Mouse (Mus musculus): ENCODE data around the gene Slc16a1. TPM values are rescaled to one million over a fixed set of nuclear protein-coding genes. Genes with fewer than 3 reads are reported as not detected.

Slc16a1 gene
- 342 and 346 TPM in 2 replicates for total RNA-seq (2015; ENCODE audit: low replicate concordance)
- total RNA-seq (2017; ENCODE audit: low replicate concordance) = 603 and 703 TPM in 2 replicates

DNA sequence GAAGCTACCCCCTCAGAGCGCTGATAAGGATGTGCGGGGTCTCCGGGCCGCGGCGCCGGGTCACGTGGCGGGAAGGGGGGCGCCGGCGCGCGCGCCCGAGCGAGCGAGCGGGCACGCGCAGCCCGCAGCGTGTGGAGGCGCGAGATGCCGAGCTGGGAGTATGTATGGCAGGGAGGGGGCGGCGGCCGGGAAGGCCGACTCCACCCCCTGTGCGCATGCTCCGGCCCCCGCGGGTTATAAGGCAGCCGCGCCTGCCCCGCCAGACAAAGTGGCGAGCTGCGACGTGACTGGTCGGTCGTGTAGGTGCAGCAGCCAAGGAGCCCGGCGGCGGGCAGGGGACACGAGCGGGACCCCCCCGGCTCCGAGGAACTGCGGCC lies at the start of gene Slc16a1:
Gene Slc16a1 (plus strand): TSS at position 266 of the 377 bp plus-strand sequence.
- ATAC-seq (replicated peaks; ENCODE audit: low FRiP score, poor library complexity, severe bottlenecking) = peak; percentile 82

DNA sequence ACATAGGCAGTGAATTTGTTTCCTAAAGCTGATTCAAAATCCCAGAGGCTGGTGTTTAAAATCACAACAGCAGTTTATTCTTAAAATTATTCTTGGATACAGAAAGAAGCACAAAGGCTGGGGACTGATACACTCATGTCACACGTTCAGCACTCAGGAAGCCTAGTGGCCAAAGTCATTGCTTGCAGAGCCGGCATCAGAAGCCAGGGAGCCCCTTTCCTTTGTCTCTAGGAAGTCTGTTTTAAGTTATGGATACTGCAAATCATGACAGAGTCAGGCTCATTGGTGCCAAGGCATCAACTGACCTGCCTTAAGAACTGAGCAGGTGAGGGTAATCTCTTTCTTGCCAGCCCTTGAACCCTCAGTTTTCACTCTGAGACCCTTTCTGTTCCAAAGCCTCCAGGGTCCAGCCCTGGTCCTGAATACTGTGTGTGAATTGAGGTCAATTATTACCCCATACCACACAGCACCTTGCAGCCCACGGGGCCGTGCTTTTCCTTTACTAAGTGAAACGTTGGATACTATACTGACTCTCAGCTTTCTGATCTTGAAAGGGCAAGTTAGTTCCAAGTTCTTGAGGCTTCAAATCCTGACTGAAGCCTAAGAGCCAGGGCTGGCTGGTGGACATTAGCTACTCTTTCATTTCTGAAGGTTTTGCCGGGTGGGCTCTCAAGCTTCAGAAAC lies 41.9 kb upstream of the Slc16a1 start:
- no peak for ATAC-seq (replicated peaks; ENCODE audit: low FRiP score, poor library complexity, severe bottlenecking)

DNA sequence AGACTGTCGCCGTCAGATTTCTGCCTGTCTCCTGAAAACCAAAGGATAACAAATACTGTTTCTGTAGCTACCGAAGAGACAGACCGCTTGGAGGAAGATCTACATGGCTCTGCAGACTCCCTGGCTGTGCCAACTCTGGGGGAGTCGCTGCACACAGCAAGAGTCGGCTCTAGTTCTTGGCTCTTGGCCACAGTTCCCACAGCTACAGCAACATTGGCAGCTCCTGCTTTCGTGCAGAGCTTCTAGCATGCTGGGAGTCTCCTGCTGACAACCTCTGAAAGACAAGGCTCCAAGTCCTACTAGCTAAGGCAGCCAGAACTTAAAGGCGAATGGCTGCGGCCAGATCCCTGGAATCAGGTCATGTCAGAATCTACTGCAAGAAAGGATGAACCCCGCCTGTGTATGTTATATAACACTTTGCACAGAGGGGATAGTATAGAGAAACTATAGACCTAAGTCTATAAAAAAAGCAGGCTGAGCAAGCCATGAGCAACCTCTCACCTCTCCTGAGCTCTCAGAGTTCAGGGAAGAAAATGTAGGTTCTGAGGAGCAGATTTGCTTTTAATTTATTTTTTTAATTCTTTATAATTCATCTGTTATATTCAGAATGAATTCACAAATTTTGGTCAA lies 41.2 kb upstream of the Slc16a1 start:
- ATAC-seq (replicated peaks; ENCODE audit: low FRiP score, poor library complexity, severe bottlenecking) = no peak

DNA sequence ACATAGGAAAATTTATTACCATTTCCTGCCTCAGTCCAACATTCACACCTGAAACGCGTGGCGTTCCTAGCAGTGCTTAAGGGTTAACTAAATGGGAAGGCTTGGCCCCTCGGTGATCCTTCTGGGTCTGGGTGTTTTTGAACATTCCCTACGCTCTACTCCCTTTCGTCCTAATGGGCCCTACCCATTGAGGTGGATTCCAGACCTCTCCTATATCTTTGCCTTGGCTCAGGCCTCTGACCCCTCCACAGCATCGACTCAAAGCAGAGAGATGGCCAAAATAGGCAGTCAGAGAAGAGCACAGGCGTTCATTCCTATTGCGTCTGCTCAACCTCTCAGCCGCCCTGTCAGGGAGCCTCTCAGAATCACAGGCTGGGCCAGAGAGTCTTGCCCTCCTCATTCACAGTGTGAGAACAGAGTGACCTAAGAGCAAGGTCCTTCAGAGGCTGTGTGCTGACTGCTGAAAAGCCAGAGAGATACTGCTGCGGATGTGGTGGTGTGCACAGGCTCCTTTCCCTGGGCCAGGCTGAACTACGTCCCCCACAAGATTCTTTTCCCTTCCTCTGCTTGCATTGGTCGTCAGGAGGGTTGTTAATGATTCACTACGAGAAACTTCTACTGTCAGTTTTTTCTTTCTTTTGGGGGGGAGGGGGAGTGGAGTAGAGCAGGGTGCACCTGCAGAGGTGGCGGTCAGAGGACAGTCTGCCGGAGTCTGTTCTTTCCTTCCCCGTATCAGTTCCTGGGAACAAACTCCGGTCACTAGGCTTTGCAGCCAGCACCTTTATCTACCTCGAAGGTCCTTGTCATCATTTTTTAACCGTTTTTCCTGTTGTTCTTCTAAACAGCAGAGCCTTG lies 38.9 kb upstream of the Slc16a1 start:
- no peak for ATAC-seq (replicated peaks; ENCODE audit: low FRiP score, poor library complexity, severe bottlenecking)

DNA sequence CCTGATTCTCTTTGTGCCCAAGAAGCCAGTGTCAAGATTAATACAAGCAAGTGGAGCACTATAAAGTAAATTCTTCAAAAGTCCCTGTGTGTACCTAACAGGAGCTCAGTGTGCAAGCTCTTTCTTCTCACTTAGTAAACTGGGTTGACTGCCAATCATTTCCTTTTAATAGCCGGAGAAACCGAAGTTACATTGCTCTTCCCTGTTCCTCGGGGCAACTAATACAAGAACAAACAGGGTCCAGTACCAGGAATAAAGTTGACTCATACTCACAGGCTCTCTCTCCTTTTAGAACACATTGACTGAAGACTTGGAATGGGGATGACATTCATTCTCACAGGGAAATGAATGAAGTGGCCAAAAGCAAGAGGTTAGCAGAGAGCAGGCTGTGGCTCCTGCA lies 37.8 kb upstream of the Slc16a1 start:
- no peak for ATAC-seq (replicated peaks; ENCODE audit: low FRiP score, poor library complexity, severe bottlenecking)

DNA sequence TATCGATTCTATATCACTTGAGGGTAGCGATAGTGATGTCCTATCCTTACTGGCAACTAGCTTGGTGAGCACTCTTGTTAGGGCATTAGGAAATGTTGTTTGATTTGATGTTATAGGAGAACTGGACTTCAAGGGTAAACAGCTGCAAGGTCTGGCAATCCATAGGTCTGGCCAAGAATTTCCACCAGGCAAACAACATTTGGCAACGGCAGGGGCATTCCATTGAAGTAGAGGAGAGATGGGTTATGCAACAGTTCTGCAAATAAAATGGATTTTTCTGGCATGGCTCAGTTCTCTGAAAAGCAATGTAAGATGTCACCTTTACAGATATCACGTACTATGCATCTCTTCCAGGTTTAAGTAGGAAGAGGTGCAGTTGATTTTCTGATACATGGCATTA lies 36.8 kb upstream of the Slc16a1 start:
- no peak for ATAC-seq (replicated peaks; ENCODE audit: low FRiP score, poor library complexity, severe bottlenecking)

DNA sequence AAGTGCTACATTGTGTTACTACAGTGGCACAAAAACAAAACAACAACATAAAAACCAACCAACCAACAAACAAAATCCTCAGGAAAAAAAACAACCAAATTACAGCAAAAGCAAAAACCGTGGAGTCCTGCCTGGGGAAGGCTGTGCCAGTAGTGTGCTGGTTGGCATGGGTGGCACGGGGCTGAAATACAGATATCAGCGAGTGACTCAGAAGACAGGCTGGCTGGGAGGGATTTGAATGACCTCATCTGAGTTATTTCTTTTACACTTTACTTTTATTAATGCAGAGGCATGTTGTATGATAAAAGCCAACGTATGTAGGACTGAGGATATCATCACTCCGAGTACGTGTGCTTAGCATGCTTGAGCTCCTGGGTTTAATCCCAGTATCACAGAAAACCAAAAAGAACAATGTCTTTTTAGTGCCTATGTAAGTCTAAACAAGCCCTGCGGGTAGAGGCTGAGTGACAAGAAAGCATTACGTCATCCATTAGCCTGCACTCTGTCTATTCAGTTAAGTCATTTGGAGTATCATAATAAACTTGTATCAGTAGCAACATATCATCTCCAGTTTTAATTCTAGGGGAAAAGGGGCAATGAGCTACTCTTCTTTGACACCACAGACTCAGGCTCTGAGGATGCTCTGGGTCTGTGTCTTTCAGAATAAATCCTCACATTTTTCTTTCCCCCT lies 28.6 kb upstream of the Slc16a1 start:
- ATAC-seq (replicated peaks; ENCODE audit: low FRiP score, poor library complexity, severe bottlenecking) = no peak

DNA sequence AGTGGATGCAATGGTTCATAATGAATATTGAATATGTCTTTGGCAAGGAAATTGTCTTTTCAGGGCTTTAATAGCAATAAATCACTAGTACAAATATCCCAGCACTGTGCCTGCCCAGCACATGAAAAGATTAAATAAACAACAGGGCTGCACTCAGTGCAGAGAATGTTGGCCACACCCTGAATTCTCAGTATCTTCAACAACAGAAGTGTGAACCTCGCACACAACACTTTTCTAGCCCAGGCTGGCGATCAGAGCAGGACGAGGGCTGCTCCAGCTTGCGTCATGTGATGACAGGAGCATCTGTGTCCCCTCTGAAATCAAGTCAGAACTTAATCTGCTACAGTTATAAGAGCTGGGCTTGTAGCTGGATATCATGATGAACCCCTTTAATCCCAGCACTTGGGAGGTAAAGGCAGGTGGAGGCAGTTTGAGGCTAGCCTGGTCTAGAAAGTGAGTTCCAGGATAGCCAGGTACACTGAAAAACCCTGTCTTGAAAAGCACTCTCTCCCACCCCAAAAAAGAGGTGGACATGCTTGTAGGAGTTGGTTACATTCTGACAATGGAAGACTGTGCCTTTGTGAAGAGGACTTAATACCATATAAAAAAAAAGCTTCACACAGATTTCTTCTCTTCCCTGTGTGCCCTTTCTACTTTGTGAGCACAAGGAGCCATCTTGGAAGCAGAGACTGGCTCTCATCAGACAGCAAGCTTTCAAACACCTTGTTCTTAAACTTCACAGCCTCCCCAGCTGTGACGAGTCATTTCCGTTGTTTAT lies 27.8 kb upstream of the Slc16a1 start:
- no peak for ATAC-seq (replicated peaks; ENCODE audit: low FRiP score, poor library complexity, severe bottlenecking)

DNA sequence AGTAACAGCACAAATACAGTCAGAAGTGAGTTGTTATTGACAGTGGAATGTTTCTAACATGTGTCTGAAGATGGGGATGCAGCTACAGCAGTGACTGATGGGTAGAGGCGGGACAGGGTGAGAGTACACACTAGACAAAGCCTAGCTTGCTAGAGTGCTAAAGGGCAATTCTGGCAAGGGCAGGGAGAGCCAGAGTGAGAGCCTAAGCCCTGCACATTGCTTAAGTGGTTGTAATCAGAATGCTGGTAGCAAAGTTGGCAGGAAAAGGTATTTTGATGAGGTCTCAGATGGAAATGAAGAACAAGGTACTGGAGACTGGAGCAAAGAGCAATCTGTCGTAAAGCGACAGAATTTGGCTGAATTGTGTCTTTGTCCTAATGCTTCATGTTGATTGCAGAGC lies 26.5 kb upstream of the Slc16a1 start:
- ATAC-seq (replicated peaks; ENCODE audit: low FRiP score, poor library complexity, severe bottlenecking) = no peak

DNA sequence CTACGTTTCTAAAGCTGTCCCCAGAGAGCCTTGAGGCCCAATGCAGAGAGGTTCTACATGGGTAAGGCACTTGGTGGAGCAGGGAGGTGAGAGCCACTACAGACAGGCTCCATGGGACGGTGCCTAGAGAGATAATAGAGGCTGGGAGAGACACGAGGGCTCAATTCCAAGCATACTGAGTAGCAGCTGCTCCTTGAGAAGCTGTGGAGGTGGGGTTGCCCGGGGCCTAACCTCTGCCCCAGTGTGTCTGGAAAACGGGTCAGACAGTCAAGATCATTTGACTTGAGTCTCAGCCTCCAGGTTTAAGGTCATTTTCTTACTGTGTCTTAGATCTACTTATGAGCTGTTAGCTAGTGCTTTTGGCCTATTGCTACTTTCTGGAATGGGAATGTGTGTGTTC lies 25.4 kb upstream of the Slc16a1 start:
- no peak for ATAC-seq (replicated peaks; ENCODE audit: low FRiP score, poor library complexity, severe bottlenecking)

DNA sequence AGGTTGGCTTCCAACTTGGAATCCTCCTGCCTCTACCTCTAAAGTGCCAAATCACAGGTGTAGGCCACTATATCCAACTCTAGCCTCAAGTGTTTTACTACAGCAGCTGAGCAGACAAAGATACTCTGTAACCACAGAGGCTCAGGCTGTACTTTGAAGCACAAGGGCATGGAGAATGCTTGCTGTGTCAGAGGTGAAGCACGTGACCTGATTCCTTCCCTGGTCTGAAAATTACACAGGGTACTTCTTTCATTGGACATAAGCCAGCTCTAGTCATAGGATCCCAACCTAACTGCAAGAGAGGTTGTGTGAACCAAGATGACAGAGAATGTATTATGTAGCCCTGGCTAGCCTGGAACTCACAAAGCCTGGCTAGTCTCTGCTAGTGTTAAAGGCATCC lies 24.4 kb upstream of the Slc16a1 start:
- ATAC-seq (replicated peaks; ENCODE audit: low FRiP score, poor library complexity, severe bottlenecking) = no peak

DNA sequence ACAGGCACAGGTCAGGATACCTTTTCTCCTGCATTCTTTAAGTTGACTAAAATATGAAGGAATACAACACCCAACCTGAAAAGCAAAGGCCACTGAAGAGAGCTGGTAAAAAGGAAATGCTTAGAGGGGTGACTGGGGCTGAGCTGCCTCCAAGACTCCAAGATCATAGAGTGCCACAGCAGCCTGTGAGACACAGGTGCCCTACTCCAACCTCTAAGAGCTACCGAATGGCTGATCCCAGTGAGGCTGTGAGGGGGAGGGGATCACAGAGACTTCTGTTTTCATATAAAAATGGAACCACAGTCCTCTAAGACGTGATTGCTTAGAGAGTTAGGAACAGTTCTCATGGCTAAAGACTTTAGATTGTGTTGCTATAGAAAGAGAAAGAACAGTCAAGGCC lies 23.3 kb upstream of the Slc16a1 start:
- ATAC-seq (replicated peaks; ENCODE audit: low FRiP score, poor library complexity, severe bottlenecking) = no peak

DNA sequence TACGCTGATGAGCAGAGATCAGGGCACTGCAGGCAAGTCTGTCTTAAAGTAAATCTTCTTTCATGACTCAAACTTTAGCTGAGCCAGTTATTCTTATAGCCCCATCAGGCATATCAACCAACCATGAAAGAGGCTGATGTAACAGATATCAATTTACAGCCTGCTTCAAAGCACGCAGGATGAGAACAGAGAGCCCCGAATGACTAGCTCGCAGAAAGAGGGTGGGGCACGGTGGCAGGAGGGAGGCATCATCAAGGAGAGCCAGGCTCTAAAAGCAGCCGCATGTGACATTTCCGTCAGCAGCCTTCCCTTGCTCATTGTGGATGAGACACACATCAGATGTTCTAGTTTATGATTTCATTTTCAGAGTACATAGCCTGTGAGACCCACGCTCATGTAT lies 22.3 kb upstream of the Slc16a1 start:
- ATAC-seq (replicated peaks; ENCODE audit: low FRiP score, poor library complexity, severe bottlenecking) = no peak

DNA sequence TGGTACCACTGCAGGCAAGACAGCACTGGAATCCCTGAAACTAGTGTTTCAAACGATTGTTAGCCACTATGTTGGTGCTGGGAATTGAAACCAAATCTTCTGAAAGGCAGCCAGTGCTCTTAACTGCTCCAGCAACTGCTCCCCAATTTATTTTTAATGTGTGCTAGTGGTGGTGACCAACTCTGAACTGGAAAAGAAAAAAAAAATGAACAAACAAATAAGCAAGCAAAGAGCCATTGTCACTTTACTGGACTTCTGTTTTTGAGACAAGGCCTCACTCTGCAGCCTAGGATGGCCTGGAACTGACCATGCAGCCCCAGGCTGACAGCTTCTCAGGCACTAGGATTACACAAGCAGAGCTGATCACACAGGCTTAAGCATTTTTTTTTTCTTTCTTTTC lies 16.6 kb upstream of the Slc16a1 start:
- no peak for ATAC-seq (replicated peaks; ENCODE audit: low FRiP score, poor library complexity, severe bottlenecking)

DNA sequence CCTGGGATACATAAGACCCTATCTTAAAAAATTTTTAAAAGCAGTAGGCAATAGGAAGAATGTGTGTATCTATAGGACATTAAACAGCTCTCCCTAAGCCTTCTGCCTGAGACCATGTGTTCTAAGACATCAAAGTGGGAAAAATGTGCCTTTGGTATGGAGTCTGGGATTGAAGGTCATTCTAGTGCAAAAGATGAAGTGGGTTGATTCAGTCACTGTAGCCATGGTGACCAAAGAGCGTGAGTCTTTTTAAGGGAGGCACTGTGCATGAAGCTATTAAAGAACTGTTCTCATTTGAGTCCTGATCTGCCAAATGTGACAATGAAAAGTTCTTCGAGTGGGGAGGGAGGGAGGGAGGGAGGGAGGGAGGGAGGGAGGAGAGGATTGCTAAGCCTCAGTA lies 8.7 kb upstream of the Slc16a1 start:
- ATAC-seq (replicated peaks; ENCODE audit: low FRiP score, poor library complexity, severe bottlenecking) = no peak

DNA sequence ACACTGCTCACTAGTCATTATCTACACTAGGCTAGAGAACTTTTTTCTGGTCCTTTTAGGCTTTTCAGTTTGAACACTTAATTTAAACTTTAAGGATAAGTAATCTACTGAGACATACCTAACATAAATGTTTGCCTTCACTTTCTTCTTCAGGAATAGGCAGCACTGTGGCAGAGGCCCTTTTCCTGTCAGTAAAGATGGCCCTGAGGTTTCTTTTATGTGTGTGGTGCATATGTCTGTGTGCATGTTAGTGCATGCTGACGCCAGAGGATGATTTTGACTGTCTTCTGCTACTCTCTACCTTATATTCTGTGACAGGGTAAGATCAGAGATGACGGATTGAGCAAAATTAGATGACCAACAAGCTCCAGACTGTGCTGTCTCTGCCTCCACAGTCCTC lies 7.5 kb upstream of the Slc16a1 start:
- no peak for ATAC-seq (replicated peaks; ENCODE audit: low FRiP score, poor library complexity, severe bottlenecking)

DNA sequence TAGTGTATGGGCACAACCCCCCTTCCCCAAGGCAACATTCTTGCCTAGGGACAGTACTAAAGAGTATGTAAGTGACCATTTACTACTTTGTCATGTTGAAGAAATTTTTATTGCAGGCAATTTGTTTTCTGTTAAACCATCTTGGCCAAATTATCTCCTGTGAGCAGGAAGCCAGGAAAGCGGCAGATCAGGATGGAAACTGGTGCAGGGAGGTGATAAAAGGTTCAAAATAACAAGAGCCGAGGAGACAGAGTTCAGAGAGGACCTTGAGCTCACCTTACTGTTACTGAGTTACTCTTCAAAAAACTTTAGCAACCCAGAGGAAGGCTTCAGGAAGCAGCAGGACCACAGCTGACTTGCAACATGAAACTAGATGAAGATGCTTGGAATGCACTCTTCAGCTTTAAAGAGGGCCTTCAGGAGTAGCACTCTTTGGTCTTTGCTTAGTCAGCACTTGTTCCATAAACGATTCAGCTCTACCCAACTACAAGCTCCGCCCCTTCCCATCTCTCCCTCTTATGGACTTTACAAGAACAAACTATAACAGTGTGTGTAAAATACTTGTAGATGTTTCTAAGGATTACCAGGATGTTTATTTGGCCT lies 5.8 kb upstream of the Slc16a1 start:
- peak; percentile 91 for ATAC-seq (replicated peaks; ENCODE audit: low FRiP score, poor library complexity, severe bottlenecking)

DNA sequence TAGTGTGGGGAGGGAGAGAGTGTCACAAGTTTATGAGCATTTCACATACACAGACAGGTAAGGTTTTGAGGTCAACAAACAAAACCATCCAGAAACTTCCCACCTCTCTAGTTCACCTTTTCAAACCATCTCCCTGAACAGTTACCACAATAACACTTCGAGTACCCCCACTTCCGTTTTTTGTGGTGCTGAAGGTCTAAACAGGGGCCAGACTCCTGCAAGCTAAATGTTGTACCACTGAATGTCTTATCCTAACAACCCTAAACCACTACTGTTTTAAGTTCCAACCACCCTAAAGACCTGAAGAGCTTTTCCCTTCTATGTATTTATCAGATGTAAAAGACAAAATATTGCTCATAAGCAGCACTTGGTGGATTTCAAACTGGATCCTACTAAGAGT lies 2.0 kb upstream of the Slc16a1 start:
- no peak for ATAC-seq (replicated peaks; ENCODE audit: low FRiP score, poor library complexity, severe bottlenecking)

Data from erythroblast, adult 5-6 weeks (primary cell).